Mouse (Mus musculus): ENCODE results near the gene Ugdh. TPM values are rescaled to one million over a fixed set of nuclear protein-coding genes. Genes with fewer than 3 reads are reported as not detected.

Gene Ugdh
- polyA plus RNA-seq, 1 experiment from 2014 or later: 119 TPM

- Histone ChIP-seq H3K27ac (replicated peaks; ENCODE audit: low read depth, low read length) (no peak overlapping the region), H3K36me3 (ENCODE audit: control insufficient read depth, insufficient read depth, low read length) (peaks cover 16% of the 10 kb centered on the region), H3K4me1 (ENCODE audit: control insufficient read depth, insufficient read depth, low read length) (no peaks in the 10 kb centered on the region), H3K9ac (ENCODE audit: low read depth, low read length) (no peak overlapping the region), H3K4me3 (ENCODE audit: low read depth, low read length) (no peak overlapping the region), H3K9me3 (ENCODE audit: control insufficient read depth, low read length) (no peaks in the 10 kb centered on the region), H3K27me3 (replicated peaks; ENCODE audit: control insufficient read depth, insufficient read depth, low read length) (no peaks in the 10 kb centered on the region), H3K4me2 (ENCODE audit: low read depth, low read length) (no peak overlapping the region)
- WGBS: 85% methylated on average over 2 of the region's 6 CpGs
- ATAC-seq (ENCODE audit: low read depth): no peak
- no peak for DNase-seq (ENCODE audit: low spot score)
These were observed 9.2 kb upstream of the Ugdh start for GRCm38 (mm10) chr5:65444981-65445380.

GRCm38 (mm10) chr5:65438041-65438440 lies 2.3 kb upstream of the Ugdh start:
- peaks cover 9% of the 10 kb centered on the region; the same call in 1 of the 2 replicates for H3K4me1 ChIP-seq (ENCODE audit: control insufficient read depth, insufficient read depth, low read length)
- no peak for DNase-seq (ENCODE audit: low spot score)

DNA sequence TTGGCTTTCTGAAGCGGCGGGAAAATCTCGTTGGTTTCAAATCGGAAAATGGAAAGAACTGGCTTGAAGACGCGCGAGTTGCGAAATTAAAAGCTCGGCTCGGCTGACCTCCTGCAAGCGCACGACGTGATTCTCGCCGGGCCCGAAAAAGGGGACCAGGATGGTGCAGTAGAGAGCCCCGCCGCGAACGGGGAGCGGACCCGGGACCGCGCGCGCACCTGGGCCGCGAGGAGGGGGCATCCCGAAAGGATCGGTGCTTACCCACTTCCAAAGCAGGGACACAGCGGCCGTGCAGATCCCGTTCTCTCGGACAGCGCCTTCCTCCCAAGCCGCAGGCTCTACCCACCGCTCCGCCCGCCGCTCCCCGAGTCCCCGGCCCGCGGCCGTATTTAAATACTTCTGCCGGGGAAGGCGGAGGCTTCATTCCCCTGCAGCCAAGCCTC lies 365 bp downstream of the Ugdh start:
- DNase-seq (ENCODE audit: low spot score) (peak; percentile 45), ATAC-seq (ENCODE audit: low read depth) (no peak)
- H3K4me3 ChIP-seq (ENCODE audit: low read depth, low read length): peak overlapping the region; percentile 78
- under 1% methylated on average over 19 of the region's 47 CpGs for WGBS
- peaks cover 9% of the 10 kb centered on the region; the same call in 1 of the 2 replicates for H3K4me1 ChIP-seq (ENCODE audit: control insufficient read depth, insufficient read depth, low read length)
- H3K27me3 ChIP-seq (replicated peaks; ENCODE audit: control insufficient read depth, insufficient read depth, low read length): no peaks in the 10 kb centered on the region
- peak overlapping the region; percentile 92 for H3K27ac ChIP-seq (replicated peaks; ENCODE audit: low read depth, low read length)
- H3K9ac ChIP-seq (ENCODE audit: low read depth, low read length): peak overlapping the region; percentile 86
- H3K36me3 ChIP-seq (ENCODE audit: control insufficient read depth, insufficient read depth, low read length): peaks cover 5% of the 10 kb centered on the region; the same call in 1 of the 2 replicates
- H3K9me3 ChIP-seq (ENCODE audit: control insufficient read depth, low read length): no peaks in the 10 kb centered on the region
- peak overlapping the region; percentile 68 for H3K4me2 ChIP-seq (ENCODE audit: low read depth, low read length)

More at GRCm38 (mm10) chr5:65438041-65438440, 2.3 kb upstream of the Ugdh start:
- Histone ChIP-seq H3K4me3 (ENCODE audit: low read depth, low read length) (no peak overlapping the region), H3K36me3 (ENCODE audit: control insufficient read depth, insufficient read depth, low read length) (no peaks in the 10 kb centered on the region), H3K27ac (replicated peaks; ENCODE audit: low read depth, low read length) (no peak overlapping the region), H3K9ac (ENCODE audit: low read depth, low read length) (no peak overlapping the region), H3K27me3 (replicated peaks; ENCODE audit: control insufficient read depth, insufficient read depth, low read length) (no peaks in the 10 kb centered on the region), H3K9me3 (ENCODE audit: control insufficient read depth, low read length) (no peaks in the 10 kb centered on the region), H3K4me2 (ENCODE audit: low read depth, low read length) (no peak overlapping the region)
- ATAC-seq (ENCODE audit: low read depth): no peak

GRCm38 (mm10) chr5:65434471-65435362 lies 1.0 kb downstream of the Ugdh start:
- no peaks in the 10 kb centered on the region for H3K27me3 ChIP-seq (replicated peaks; ENCODE audit: control insufficient read depth, insufficient read depth, low read length)
- H3K9me3 ChIP-seq (ENCODE audit: control insufficient read depth, low read length): no peaks in the 10 kb centered on the region
- DNase-seq (ENCODE audit: low spot score) (peak; percentile 41), ATAC-seq (ENCODE audit: low read depth) (no peak)
- peaks cover 9% of the 10 kb centered on the region; the same call in 1 of the 2 replicates for H3K4me1 ChIP-seq (ENCODE audit: control insufficient read depth, insufficient read depth, low read length)
- H3K4me2 ChIP-seq (ENCODE audit: low read depth, low read length): peak overlapping the region; percentile 68
- peaks cover 8% of the 10 kb centered on the region; the same call in 1 of the 2 replicates for H3K36me3 ChIP-seq (ENCODE audit: control insufficient read depth, insufficient read depth, low read length)
- peak overlapping the region; percentile 86 for H3K9ac ChIP-seq (ENCODE audit: low read depth, low read length)
- H3K27ac ChIP-seq (replicated peaks; ENCODE audit: low read depth, low read length): peak overlapping the region; percentile 92
- H3K4me3 ChIP-seq (ENCODE audit: low read depth, low read length): peak overlapping the region; percentile 78
- 1% methylated on average over 15 of the region's 15 CpGs for WGBS

GRCm38 (mm10) chr5:65429441-65429840 lies 6.3 kb downstream of the Ugdh start:
- H3K4me3 ChIP-seq (ENCODE audit: low read depth, low read length): no peak overlapping the region
- peaks cover 5% of the 10 kb centered on the region; the same call in 1 of the 2 replicates for H3K4me1 ChIP-seq (ENCODE audit: control insufficient read depth, insufficient read depth, low read length)
- 86% methylated on average over 5 of the region's 5 CpGs for WGBS
- ATAC-seq (ENCODE audit: low read depth) (no peak), DNase-seq (ENCODE audit: low spot score) (no peak)
- no peaks in the 10 kb centered on the region for H3K27me3 ChIP-seq (replicated peaks; ENCODE audit: control insufficient read depth, insufficient read depth, low read length)
- peaks cover 38% of the 10 kb centered on the region for H3K36me3 ChIP-seq (ENCODE audit: control insufficient read depth, insufficient read depth, low read length)
- H3K9ac ChIP-seq (ENCODE audit: low read depth, low read length): no peak overlapping the region
- H3K4me2 ChIP-seq (ENCODE audit: low read depth, low read length): no peak overlapping the region
- H3K27ac ChIP-seq (replicated peaks; ENCODE audit: low read depth, low read length): no peak overlapping the region
- H3K9me3 ChIP-seq (ENCODE audit: control insufficient read depth, low read length): no peaks in the 10 kb centered on the region

- Histone ChIP-seq H3K4me1 (ENCODE audit: control insufficient read depth, insufficient read depth, low read length) (no peaks in the 10 kb centered on the region), H3K9me3 (ENCODE audit: control insufficient read depth, low read length) (no peaks in the 10 kb centered on the region), H3K4me2 (ENCODE audit: low read depth, low read length) (no peak overlapping the region), H3K9ac (ENCODE audit: low read depth, low read length) (no peak overlapping the region), H3K27me3 (replicated peaks; ENCODE audit: control insufficient read depth, insufficient read depth, low read length) (no peaks in the 10 kb centered on the region), H3K27ac (replicated peaks; ENCODE audit: low read depth, low read length) (no peak overlapping the region), H3K36me3 (ENCODE audit: control insufficient read depth, insufficient read depth, low read length) (peaks cover 49% of the 10 kb centered on the region), H3K4me3 (ENCODE audit: low read depth, low read length) (no peak overlapping the region)
- peak; percentile 67; the same call in 1 of the 2 replicates for ATAC-seq (ENCODE audit: low read depth)
- WGBS: 41% methylated on average over 4 of the region's 4 CpGs
- DNase-seq (ENCODE audit: low spot score): peak; percentile 52
These were observed 7.4 kb downstream of the Ugdh start for GRCm38 (mm10) chr5:65428321-65428720.

- ATAC-seq (ENCODE audit: low read depth) (no peak), DNase-seq (ENCODE audit: low spot score) (no peak)
- H3K4me2 ChIP-seq (ENCODE audit: low read depth, low read length): no peak overlapping the region
- no peaks in the 10 kb centered on the region for H3K9me3 ChIP-seq (ENCODE audit: control insufficient read depth, low read length)
- H3K27me3 ChIP-seq (replicated peaks; ENCODE audit: control insufficient read depth, insufficient read depth, low read length): no peaks in the 10 kb centered on the region
- no peak overlapping the region for H3K9ac ChIP-seq (ENCODE audit: low read depth, low read length)
- H3K27ac ChIP-seq (replicated peaks; ENCODE audit: low read depth, low read length): no peak overlapping the region
- 89% methylated on average over 5 of the region's 5 CpGs for WGBS
- H3K36me3 ChIP-seq (ENCODE audit: control insufficient read depth, insufficient read depth, low read length): peaks cover 72% of the 10 kb centered on the region
- H3K4me1 ChIP-seq (ENCODE audit: control insufficient read depth, insufficient read depth, low read length): no peaks in the 10 kb centered on the region
- no peak overlapping the region for H3K4me3 ChIP-seq (ENCODE audit: low read depth, low read length)
These were observed 10.5 kb downstream of the Ugdh start for GRCm38 (mm10) chr5:65425251-65425650.

- H3K9ac ChIP-seq (ENCODE audit: low read depth, low read length): no peak overlapping the region
- no peaks in the 10 kb centered on the region for H3K4me1 ChIP-seq (ENCODE audit: control insufficient read depth, insufficient read depth, low read length)
- H3K27ac ChIP-seq (replicated peaks; ENCODE audit: low read depth, low read length): no peak overlapping the region
- H3K27me3 ChIP-seq (replicated peaks; ENCODE audit: control insufficient read depth, insufficient read depth, low read length): no peaks in the 10 kb centered on the region
- no peak overlapping the region for H3K4me3 ChIP-seq (ENCODE audit: low read depth, low read length)
- H3K9me3 ChIP-seq (ENCODE audit: control insufficient read depth, low read length): no peaks in the 10 kb centered on the region
- H3K36me3 ChIP-seq (ENCODE audit: control insufficient read depth, insufficient read depth, low read length): peaks cover 79% of the 10 kb centered on the region
- no peak overlapping the region for H3K4me2 ChIP-seq (ENCODE audit: low read depth, low read length)
- DNase-seq (ENCODE audit: low spot score) (no peak), ATAC-seq (ENCODE audit: low read depth) (no peak)
- 93% methylated on average over 6 of the region's 6 CpGs for WGBS
These were observed 11.5 kb downstream of the Ugdh start for GRCm38 (mm10) chr5:65424215-65424614.

All from embryonic facial prominence, embryonic 14.5 days (tissue).